ENCODE assay signal across 15 mouse cellular contexts in genomic region chr1:37884451-37884850, GRCm38 (mm10). TPM values are rescaled to one million over a fixed set of nuclear protein-coding genes. Genes with fewer than 3 reads are reported as not detected.
DNase-seq lines count a peak whose midpoint lies in the region; ATAC-seq lines count a peak whose summit lies in the region.
"Had no signal": no experiment of that assay in that cellular context is flagged by ENCODE, and none has a peak within 500 bp of the region (broad histone marks: within the 10 kb centered on the region; RNA-seq: fewer than 3 reads in every experiment).

No protein-coding gene starts in this region.

- H3K9ac ChIP-seq in liver, embryonic 16.5 days (ENCODE audit: low read depth, low read length) = no peak overlapping the region
- no peak overlapping the region for H3K9ac ChIP-seq in hindbrain, embryonic 14.5 days
- H3K9ac ChIP-seq: forebrain, embryonic 15.5 days; heart, embryonic 13.5 days; hindbrain, embryonic 15.5 days had no signal

- no peak overlapping the region for H3K27ac ChIP-seq in liver, embryonic 16.5 days (ENCODE audit: low read length)
- H3K27ac ChIP-seq in hindbrain, embryonic 14.5 days = no peak overlapping the region
- H3K27ac ChIP-seq: forebrain, embryonic 15.5 days; heart, embryonic 13.5 days; hindbrain, embryonic 15.5 days; stomach, postnatal 0 days had no signal

- peak; percentile 41 for ATAC-seq in liver, embryonic 16.5 days (ENCODE audit: low read depth)
- no peak for ATAC-seq in cerebellum, adult (ENCODE audit: insufficient number of reproducible peaks, low FRiP score, low TSS enrichment)
- ATAC-seq in hindbrain, embryonic 14.5 days (ENCODE audit: low FRiP score) = no peak
- ATAC-seq: forebrain, embryonic 15.5 days had no signal

- H3K27me3 ChIP-seq in liver, embryonic 16.5 days (ENCODE audit: control insufficient read depth, insufficient read depth, low read depth, low read length) = no peaks in the 10 kb centered on the region
- H3K27me3 ChIP-seq in hindbrain, embryonic 14.5 days (ENCODE audit: control insufficient read depth, insufficient read depth, low read length) = no peaks in the 10 kb centered on the region
- H3K27me3 ChIP-seq: forebrain, embryonic 15.5 days; heart, embryonic 13.5 days; hindbrain, embryonic 15.5 days had no signal

- no peaks in the 10 kb centered on the region for H3K9me3 ChIP-seq in liver, embryonic 16.5 days (replicated peaks; ENCODE audit: control insufficient read depth, low read length)
- H3K9me3 ChIP-seq in hindbrain, embryonic 14.5 days (ENCODE audit: control insufficient read depth, low read length) = no peaks in the 10 kb centered on the region
- H3K9me3 ChIP-seq: forebrain, embryonic 15.5 days; heart, embryonic 13.5 days; hindbrain, embryonic 15.5 days had no signal

- peaks cover 18% of the 10 kb centered on the region for H3K4me1 ChIP-seq in liver, embryonic 16.5 days (ENCODE audit: control insufficient read depth, low read depth, low read length)
- H3K4me1 ChIP-seq in hindbrain, embryonic 14.5 days (replicated peaks; ENCODE audit: control insufficient read depth, insufficient read depth, low read length) = peaks cover 5% of the 10 kb centered on the region; the same call in 1 of the 2 replicates

- WGBS in liver, embryonic 16.5 days (ENCODE audit: insufficient replicate concordance) = 45% methylated on average over 4 of the region's 4 CpGs
- 90% methylated on average over 4 of the region's 4 CpGs for WGBS in hindbrain, embryonic 14.5 days

- DNase-seq in 3T3-L1 (ENCODE audit: low read depth, low spot score) (peak; percentile 69), A20 (ENCODE audit: low read depth, low spot score) (peak; percentile 87)
- peak; percentile 81 for DNase-seq in c-Kit-positive CD71-positive TER-119-negative erythroid progenitor cells, embryonic 14.5 days (ENCODE audit: low read depth)
- no peak for DNase-seq in hindbrain, embryonic 14.5 days (ENCODE audit: low spot score)
- no peak for DNase-seq in frontal cortex, postnatal 36 days (ENCODE audit: low spot score in 2 of 2)
- DNase-seq: kidney, postnatal 25 days; right cerebral cortex, postnatal 14 days had no signal

- H3K4me2 ChIP-seq in liver, embryonic 16.5 days (ENCODE audit: low read depth, low read length) = no peak overlapping the region
- H3K4me2 ChIP-seq in hindbrain, embryonic 14.5 days (replicated peaks) = no peak overlapping the region
- H3K4me2 ChIP-seq: forebrain, embryonic 15.5 days; heart, embryonic 13.5 days; hindbrain, embryonic 15.5 days had no signal

- H3K36me3 ChIP-seq in liver, embryonic 16.5 days (ENCODE audit: control insufficient read depth, insufficient read depth) = peaks cover 23% of the 10 kb centered on the region
- H3K36me3 ChIP-seq in hindbrain, embryonic 14.5 days (replicated peaks; ENCODE audit: control insufficient read depth, insufficient read depth) = peaks cover 42% of the 10 kb centered on the region

- no peak overlapping the region for H3K4me3 ChIP-seq in liver, embryonic 16.5 days (ENCODE audit: low read depth, low read length)
- no peak overlapping the region for H3K4me3 ChIP-seq in hindbrain, embryonic 14.5 days (replicated peaks; ENCODE audit: low read length)
- H3K4me3 ChIP-seq: forebrain, embryonic 15.5 days; heart, embryonic 13.5 days; hindbrain, embryonic 15.5 days had no signal

RNA-seq across cellular contexts. Expression of gene Mitd1, which starts 5.8 kb away (rescaled TPM):
- polyA plus RNA-seq in liver, embryonic 16.5 days (2015; fragmentation: Nextera tagmentation; extraction: Ambion mirVana) = 10.3 and 11.1 TPM in 2 replicates
- 12.5 and 13.7 TPM in 2 replicates for polyA plus RNA-seq in hindbrain, embryonic 14.5 days (2014; fragmentation: Nextera tagmentation; extraction: Ambion mirVana)

RNA-seq across cellular contexts. Expression of gene Mrpl30, which starts 5.8 kb away (rescaled TPM):
- polyA plus RNA-seq in liver, embryonic 16.5 days (2015; fragmentation: Nextera tagmentation; extraction: Ambion mirVana) = 130 and 141 TPM in 2 replicates
- polyA plus RNA-seq in hindbrain, embryonic 14.5 days (2014; fragmentation: Nextera tagmentation; extraction: Ambion mirVana) = 259 and 310 TPM in 2 replicates

RNA-seq across cellular contexts. Expression of gene Lipt1, which starts 12.9 kb away (rescaled TPM):
- polyA plus RNA-seq in liver, embryonic 16.5 days (2015; fragmentation: Nextera tagmentation; extraction: Ambion mirVana) = 3.9 and 4.2 TPM in 2 replicates
- 7.9 and 9.0 TPM in 2 replicates for polyA plus RNA-seq in hindbrain, embryonic 14.5 days (2014; fragmentation: Nextera tagmentation; extraction: Ambion mirVana)

RNA-seq across cellular contexts. Expression of gene Tsga10, which starts 18.2 kb away (rescaled TPM):
- 1.1 and 1.4 TPM in 2 replicates for polyA plus RNA-seq in liver, embryonic 16.5 days (2015; fragmentation: Nextera tagmentation; extraction: Ambion mirVana)
- polyA plus RNA-seq in hindbrain, embryonic 14.5 days (2014; fragmentation: Nextera tagmentation; extraction: Ambion mirVana) = 14.4 and 14.9 TPM in 2 replicates

RNA-seq across cellular contexts. Expression of gene Lyg2, which starts 31.8 kb away (rescaled TPM):
- polyA plus RNA-seq in liver, embryonic 16.5 days (2015; fragmentation: Nextera tagmentation; extraction: Ambion mirVana) = not detected in 2 replicates
- polyA plus RNA-seq in hindbrain, embryonic 14.5 days (2014; fragmentation: Nextera tagmentation; extraction: Ambion mirVana) = not detected in 2 replicates
- polyA plus RNA-seq: brain, embryonic 14.5 days; embryonic facial prominence, embryonic 11.5 days; forebrain, embryonic 15.5 days; heart, embryonic 13.5 days; hindbrain, embryonic 15.5 days; stomach, postnatal 0 days had no signal

Comparison
In these comparisons a context has a peak if more than half of its experiments do, and no peak if none do; other contexts are left out.
1. DNase-seq: peak in 3T3-L1 (single experiment), A20 (single experiment) and c-Kit-positive CD71-positive TER-119-negative erythroid progenitor cells, embryonic 14.5 days (single experiment); none in hindbrain, embryonic 14.5 days (single experiment) and frontal cortex, postnatal 36 days (0 of 2).